Mouse (Mus musculus): Measurements from ENCODE around the gene Atg7. TPM values are rescaled to one million over a fixed set of nuclear protein-coding genes. Genes with fewer than 3 reads are reported as not detected.
A peak's percentile ranks its signal among the peaks of the same experiment; 100 is the strongest.

Atg7 gene
- total RNA-seq, 2 experiments from 2014 or later, result 7.9 to 9.0 TPM

DNA sequence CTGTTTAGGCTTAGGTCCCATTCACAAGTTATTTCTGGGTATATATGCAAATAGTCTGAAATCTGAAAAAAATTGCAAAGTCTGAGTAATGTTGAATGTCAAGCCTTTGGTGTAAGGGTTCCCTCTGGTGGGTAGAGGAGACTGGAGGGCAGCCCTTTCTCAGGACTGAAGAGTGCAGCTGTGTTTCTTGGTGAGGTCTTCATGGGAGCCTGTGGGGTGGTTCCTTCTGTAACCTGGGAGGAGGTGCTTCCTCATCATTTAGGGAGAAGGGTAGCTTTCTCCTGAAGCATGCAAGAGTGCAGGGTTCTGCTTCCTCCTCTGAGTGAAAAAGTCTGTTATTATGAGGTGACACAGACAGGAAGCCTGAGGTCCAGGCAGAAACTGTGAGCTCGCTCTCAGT, 40.8 kb downstream of the Atg7 start:
- DNase-seq (ENCODE audit: low spot score), result no peak

- no peak for DNase-seq (ENCODE audit: low spot score)
Measured at GRCm38 (mm10) chr6:114684407-114684806, 41.5 kb downstream of the Atg7 start.

GRCm38 (mm10) chr6:114685412-114685811, 42.5 kb downstream of the Atg7 start:
- DNase-seq (ENCODE audit: low spot score), result no peak

- no peak for DNase-seq (ENCODE audit: low spot score)
Measured at GRCm38 (mm10) chr6:114687035-114687434, 44.1 kb downstream of the Atg7 start.

DNA sequence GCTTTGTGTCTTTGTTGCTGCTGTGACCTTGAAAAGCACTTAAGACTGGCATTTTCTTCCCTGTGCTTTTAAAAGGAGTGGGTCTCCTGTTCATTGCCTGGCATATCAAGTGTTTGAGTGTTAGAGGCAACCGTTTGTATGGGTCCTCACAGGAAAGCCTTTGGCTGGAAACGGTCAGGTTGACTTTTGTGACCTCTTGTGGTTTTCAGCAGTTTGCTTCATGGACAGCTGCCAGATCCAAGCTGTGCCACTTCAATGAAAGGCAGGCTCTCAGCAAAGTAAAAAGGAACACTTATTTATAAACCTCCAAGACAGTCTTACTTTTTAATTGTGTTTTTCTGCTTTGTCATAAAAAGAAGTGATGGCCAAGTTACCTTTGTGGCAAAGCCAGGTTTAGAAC, 47.8 kb downstream of the Atg7 start:
- no peak for DNase-seq (ENCODE audit: low spot score)

DNA sequence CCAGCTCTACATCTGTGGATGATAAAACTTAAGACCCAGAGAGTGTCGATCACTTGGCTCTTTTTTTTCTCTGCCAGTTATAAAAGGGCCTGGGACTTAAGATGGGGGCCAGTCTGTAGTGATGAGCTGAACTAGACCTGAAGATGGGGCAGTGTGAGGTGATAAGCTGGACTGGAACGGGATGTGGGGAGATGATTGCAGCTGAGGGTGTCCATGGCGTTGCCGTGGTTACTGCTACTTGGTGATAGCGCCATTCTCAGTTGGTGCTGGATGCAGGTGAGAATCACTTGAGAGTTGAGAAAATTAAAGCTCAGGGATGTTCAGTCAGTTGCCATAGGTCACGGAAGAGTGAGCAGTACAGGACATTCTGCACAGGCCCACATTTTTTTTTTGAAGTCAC, 48.6 kb downstream of the Atg7 start:
- DNase-seq (ENCODE audit: low spot score), result no peak

DNA sequence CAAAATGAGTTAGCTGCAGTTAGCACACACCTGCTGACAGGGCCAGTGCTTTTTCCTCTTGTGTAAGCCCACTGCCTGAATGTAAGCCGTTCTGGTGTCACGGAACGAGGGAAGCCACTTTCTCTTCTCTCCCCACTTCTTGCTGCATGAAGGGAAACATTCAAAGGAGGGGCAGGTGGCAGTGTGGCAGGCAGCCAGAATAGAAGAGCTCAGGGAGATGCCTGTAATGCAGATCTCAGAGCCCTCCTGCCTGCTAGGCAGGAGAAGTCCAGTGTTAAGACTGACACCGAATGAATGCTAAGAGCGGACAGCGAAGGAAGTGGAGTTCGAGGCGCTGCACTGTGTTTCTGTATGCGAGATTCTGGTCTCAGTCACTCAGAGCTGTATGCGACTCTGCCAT, 49.8 kb downstream of the Atg7 start:
- DNase-seq (ENCODE audit: low spot score), result no peak

DNA sequence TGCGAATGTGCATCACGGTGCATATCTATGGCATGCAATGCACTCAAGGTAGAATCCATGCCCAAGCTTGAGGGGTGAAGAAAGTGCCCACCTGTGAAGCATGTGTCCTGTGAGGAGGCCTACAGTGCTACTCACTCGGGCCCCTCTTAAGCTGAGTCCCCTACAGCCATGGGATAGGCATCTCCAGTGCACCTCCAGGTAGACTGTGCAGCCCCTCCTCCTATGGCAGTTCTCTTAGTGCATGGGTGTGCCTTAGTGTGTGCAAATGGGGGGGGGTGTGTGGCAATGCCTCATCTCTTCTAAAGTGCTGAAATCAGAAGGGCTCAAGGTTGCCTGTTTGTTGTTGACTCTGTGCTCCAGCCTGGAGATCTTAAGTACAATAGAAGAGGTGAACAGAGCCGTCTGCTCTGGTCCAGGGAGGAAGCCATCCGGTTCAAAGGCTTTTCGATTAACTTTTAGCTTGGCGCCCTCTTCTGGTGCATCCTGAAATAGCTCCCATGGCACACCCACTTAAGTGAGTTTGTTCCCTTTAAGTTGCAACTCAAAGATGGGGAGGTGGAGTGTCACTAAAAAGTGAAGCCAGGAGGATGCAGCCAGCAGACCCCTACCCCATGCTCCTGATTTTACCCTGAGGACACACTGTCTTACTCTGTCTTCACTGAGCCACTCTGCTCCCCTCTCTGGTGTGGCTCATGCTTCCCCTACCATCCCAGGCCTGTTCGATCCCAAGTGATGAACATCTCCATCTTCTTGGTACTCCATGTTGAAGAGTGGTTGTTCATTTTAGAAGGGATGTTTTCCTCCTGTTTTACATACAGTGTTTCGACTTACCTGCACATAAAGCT, 55.0 kb downstream of the Atg7 start:
- DNase-seq (ENCODE audit: low spot score), result peak; percentile 64

GRCm38 (mm10) chr6:114698578-114698977, 55.7 kb downstream of the Atg7 start:
- DNase-seq (ENCODE audit: low spot score), result no peak

DNA sequence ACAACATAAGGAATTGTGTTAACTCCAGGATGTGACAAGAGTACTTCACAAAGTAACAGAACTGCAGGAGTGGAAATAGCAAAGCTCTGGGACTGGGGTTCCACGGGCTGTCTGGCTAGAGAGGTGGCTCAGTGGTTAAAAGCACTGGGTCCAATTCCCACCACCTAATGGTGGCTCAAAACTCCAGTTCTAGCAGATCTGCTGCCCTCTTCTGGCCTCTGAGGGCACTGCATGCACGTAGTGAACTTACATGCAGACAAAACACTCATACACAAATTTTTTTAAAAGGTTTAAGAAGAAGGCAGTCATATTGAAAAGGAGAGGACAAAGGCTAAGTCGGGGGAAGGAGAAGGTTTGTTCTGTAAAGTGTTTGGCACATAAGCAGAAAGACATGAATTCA, 57.8 kb downstream of the Atg7 start:
- no peak for DNase-seq (ENCODE audit: low spot score)

DNA sequence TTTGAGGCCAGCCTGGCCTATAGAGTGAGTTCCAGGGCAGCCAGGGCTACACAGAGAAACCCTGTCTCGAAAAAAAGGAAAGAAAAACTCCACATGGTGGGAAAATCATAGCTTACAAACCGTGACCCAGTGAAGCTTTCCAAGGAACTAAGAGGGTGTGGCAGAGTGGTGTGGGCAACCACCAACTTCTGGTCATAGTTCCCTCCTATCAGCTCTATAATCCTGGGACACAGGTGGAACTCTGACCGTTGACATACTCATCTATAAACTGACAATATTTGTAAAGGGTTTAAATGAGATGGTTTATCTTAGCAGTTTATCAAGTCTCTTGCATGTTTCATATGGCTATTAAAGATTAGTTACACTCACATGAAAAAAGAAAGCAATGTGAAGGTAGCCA, 64.1 kb downstream of the Atg7 start:
- no peak for DNase-seq (ENCODE audit: low spot score)

DNA sequence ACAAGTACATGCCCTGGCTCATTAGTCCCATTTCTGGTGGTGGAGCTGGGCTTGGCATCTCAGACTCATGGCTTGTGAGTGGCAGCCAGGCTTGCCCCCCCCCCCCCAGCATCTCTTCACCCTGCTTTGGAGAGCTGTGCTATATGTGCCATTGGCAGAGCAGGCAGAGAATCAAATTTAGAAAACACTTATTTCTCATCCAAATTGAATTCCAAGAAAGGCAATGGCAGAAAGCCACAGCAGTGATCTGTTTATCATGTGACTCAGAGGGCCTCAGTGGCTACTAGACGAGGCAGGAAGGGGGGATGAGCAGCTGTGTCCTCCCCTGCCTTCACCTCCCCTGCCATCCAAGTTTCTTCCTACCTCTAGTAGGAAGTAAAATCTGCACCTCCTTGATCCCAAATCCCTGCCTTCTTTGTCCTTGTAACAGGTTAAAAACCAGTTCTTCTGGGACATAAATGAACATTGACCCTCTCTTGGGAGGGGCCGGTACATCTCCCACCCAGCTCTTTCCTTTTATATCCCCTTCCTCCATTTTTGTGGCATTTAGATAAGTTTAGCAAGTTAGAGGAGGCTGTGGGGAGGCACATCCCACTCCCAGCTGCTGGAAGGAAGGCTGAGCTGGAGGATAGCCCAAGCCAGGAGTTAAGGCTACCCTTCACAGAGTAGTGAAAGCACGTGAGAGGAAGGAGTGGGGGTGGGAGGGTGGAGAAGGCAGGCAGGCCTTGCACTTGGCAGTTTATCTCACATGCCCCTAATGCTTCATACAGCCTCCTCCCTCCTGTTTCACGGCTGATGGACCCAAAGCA, 69.5 kb downstream of the Atg7 start:
- no peak for DNase-seq (ENCODE audit: low spot score)

GRCm38 (mm10) chr6:114713538-114713937, 70.6 kb downstream of the Atg7 start:
- no peak for DNase-seq (ENCODE audit: low spot score)

GRCm38 (mm10) chr6:114714654-114715053, 71.8 kb downstream of the Atg7 start:
- no peak for DNase-seq (ENCODE audit: low spot score)

- DNase-seq (ENCODE audit: low spot score), result no peak
Measured at GRCm38 (mm10) chr6:114715289-114716030, 72.6 kb downstream of the Atg7 start.

- no peak for DNase-seq (ENCODE audit: low spot score)
Measured at GRCm38 (mm10) chr6:114719100-114719499, 76.2 kb downstream of the Atg7 start.

DNA sequence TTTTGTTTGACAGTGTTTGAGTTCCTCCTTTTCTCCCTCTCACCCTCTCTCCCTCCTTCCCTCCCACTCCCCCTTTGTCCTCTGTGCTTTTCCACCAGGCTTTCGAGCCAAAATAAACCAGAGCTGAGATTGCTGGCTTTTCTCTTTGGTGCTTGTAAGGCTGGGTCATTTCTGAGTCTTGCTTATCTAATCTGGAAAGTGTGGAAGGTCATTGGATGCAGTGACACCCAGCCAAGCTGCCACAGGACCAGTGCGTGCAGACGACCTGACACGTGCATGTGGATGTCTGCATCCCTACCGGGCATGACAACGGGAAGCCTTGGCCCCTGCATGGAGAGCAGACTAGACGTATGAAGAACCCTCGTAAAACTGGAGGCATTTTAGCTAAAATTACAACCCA, 76.8 kb downstream of the Atg7 start:
- DNase-seq (ENCODE audit: low spot score), result no peak

GRCm38 (mm10) chr6:114722046-114722445, 79.1 kb downstream of the Atg7 start:
- DNase-seq (ENCODE audit: low spot score), result no peak

GRCm38 (mm10) chr6:114723925-114724324, 81.0 kb downstream of the Atg7 start:
- DNase-seq (ENCODE audit: low spot score), result peak; percentile 66

- DNase-seq (ENCODE audit: low spot score), result no peak
Measured at GRCm38 (mm10) chr6:114724351-114724750, 81.5 kb downstream of the Atg7 start.

GRCm38 (mm10) chr6:114725147-114725575, 82.3 kb downstream of the Atg7 start:
- no peak for DNase-seq (ENCODE audit: low spot score)

DNA sequence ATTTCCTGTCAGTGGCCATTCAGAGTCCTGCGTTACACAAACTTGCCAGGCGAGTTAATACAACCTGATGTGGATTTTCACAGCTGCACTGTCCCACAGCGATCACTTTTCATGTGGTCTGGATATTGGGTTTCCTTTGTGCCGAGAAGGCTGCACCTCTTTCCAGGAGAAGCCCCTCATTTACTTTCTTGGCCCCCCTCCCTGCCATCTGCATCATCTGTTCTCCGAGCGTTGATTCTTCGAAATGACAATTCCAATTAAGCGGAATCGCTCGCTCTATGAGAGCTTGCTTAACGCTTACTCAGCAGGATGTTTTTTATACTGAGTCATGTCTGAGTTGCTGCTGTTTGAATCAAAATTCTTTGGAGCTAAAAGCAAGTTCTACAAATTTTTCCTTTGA, 83.8 kb downstream of the Atg7 start:
- DNase-seq (ENCODE audit: low spot score), result no peak

Data from gastrocnemius, adult 18-20 months (tissue).